Mouse (Mus musculus): Measurements from ENCODE around the gene Gpr25. TPM values are rescaled to one million over a fixed set of nuclear protein-coding genes. Genes with fewer than 3 reads are reported as not detected.

Gpr25 gene
- polyA plus RNA-seq, 1 experiment from 2014 or later = not detected

DNA sequence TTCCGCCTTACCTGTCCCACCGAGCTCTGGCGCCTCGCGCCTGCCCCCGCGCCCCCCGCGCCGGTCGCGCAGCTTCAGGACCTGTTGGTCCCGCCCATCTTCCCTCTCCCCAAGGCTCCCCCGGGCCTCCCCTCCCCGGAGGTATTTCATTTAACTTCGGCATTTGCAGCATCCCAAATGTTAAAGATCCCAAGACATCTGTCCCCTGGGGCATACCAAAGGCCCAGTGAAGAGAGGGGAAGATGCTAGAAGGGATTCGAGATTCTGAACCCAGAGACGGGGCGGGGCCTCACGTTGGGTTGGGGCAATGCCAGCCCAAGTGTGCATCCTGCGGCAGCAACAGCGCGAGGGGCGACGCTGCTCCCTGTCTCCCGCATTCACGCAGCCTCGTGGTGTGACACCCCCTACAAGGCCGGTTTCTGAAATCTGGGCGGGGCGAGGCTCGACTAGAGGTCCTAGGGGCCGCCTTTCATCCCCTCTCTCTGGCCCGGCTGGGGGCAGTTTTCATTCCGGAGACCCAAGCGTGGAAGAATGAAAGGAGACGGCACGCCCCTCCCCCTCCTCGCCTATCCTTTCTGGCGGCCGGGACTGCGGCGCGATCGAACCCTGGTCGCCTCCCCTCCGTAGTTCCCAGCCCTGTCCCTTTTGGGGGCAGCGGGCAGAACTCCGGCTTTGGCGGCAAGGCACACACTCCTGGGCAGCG, 26.6 kb downstream of the Gpr25 start, which contains the start of gene Inava:
TSS of gene Inava (minus strand) at position 373 of the 703 bp plus-strand sequence.
- peak; percentile 83 for ATAC-seq (ENCODE audit: insufficient number of reproducible peaks, insufficient read depth, low FRiP score, low TSS enrichment, low read depth)
- Histone ChIP-seq H3K4me1 (replicated peaks) (peaks cover 39% of the 10 kb centered on the region), H3K36me3 (no peaks in the 10 kb centered on the region), H3K4me2 (peak within 1 kb of the TSS; percentile 84), H3K4me3 (replicated peaks) (peak within 1 kb of the TSS; percentile 67), H3K9ac (replicated peaks) (peak within 1 kb of the TSS; percentile 75), H3K27ac (peak within 1 kb of the TSS; percentile 87), H3K9me3 (no peaks in the 10 kb centered on the region), H3K27me3 (no peaks in the 10 kb centered on the region)
- WGBS = under 1% methylated on average over 48 of the region's 51 CpGs

GRCm38 (mm10) chr1:136232986-136233790, 27.5 kb downstream of the Gpr25 start:
- under 1% methylated on average over 23 of the region's 23 CpGs for WGBS
- Histone ChIP-seq H3K4me3 (replicated peaks) (peak overlapping the region; percentile 67), H3K27ac (peak overlapping the region; percentile 87), H3K36me3 (no peaks in the 10 kb centered on the region), H3K9me3 (no peaks in the 10 kb centered on the region), H3K27me3 (no peaks in the 10 kb centered on the region), H3K4me2 (peak overlapping the region; percentile 84), H3K9ac (replicated peaks) (peak overlapping the region; percentile 75), H3K4me1 (replicated peaks) (peaks cover 48% of the 10 kb centered on the region)
- ATAC-seq (ENCODE audit: insufficient number of reproducible peaks, insufficient read depth, low FRiP score, low TSS enrichment, low read depth) = no peak

GRCm38 (mm10) chr1:136232285-136232926, 28.3 kb downstream of the Gpr25 start:
- Histone ChIP-seq H3K4me3 (replicated peaks) (peak overlapping the region; percentile 67), H3K9ac (replicated peaks) (peak overlapping the region; percentile 75), H3K27ac (peak overlapping the region; percentile 87), H3K36me3 (peaks cover 2% of the 10 kb centered on the region; the same call in 1 of the 2 replicates), H3K4me2 (peak overlapping the region; percentile 84), H3K27me3 (no peaks in the 10 kb centered on the region), H3K4me1 (replicated peaks) (peaks cover 51% of the 10 kb centered on the region), H3K9me3 (no peaks in the 10 kb centered on the region)
- WGBS = 2% methylated on average over 9 of the region's 9 CpGs
- no peak for ATAC-seq (ENCODE audit: insufficient number of reproducible peaks, insufficient read depth, low FRiP score, low TSS enrichment, low read depth)

DNA sequence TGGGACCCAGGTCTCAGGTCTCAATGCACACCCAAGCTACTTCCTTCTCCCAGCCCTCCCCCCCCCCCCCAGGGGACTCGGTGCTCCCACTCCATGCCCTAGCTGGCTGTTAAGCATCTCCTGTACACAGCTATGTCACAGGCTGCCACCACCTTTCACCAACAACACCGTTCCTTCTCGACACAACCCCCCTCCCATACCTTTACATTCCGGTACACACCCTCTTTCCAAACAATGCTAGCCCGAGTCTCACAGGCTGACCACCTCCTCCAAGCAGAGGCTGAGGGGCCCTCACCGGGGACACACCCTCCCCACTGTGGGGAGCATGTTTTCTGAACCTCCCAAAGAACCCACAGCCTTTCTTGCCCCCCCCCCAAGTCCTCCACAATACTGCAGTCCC, 29.1 kb downstream of the Gpr25 start:
- peak overlapping the region; percentile 87; the same call in 1 of the 2 replicates for H3K27ac ChIP-seq
- ATAC-seq (ENCODE audit: insufficient number of reproducible peaks, insufficient read depth, low FRiP score, low TSS enrichment, low read depth) = no peak
- peak overlapping the region; percentile 75 for H3K9ac ChIP-seq (replicated peaks)

DNA sequence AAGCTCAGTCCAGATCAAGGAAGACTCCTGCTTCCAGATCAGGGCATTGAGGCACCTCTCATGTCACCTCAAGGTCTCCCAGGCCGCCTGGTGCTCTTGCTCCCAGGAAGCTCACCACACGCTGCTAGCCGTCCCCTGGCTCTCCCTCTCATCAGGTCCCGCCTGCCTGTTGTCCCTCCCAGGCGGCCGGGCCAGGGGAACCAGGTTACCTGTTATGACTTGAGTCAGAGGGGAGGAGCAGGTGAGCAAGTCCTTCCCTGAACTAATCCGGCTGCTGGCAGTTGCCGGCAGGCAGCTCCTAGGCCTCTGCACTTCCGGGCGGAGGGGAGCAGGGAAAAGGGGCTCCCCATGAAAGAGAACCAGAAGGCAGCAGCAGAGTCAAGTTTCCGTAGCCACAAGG, 30.5 kb downstream of the Gpr25 start:
- H3K27me3 ChIP-seq = no peaks in the 10 kb centered on the region
- peak overlapping the region; percentile 45; the same call in 1 of the 2 replicates for H3K9ac ChIP-seq (replicated peaks)
- H3K36me3 ChIP-seq = peaks cover 24% of the 10 kb centered on the region
- WGBS = 16% methylated on average over 11 of the region's 11 CpGs
- H3K4me3 ChIP-seq (replicated peaks) = peak overlapping the region; percentile 67
- H3K4me1 ChIP-seq (replicated peaks) = peaks cover 51% of the 10 kb centered on the region
- peak overlapping the region; percentile 84 for H3K4me2 ChIP-seq
- no peaks in the 10 kb centered on the region for H3K9me3 ChIP-seq
- no peak for ATAC-seq (ENCODE audit: insufficient number of reproducible peaks, insufficient read depth, low FRiP score, low TSS enrichment, low read depth)
- peak overlapping the region; percentile 72 for H3K27ac ChIP-seq

More for the DNA sequence above, 29.1 kb downstream of the Gpr25 start:
- H3K36me3 ChIP-seq = peaks cover 10% of the 10 kb centered on the region
- peak overlapping the region; percentile 84 for H3K4me2 ChIP-seq
- H3K27me3 ChIP-seq = no peaks in the 10 kb centered on the region
- 5% methylated on average over 6 of the region's 6 CpGs for WGBS
- peak overlapping the region; percentile 67 for H3K4me3 ChIP-seq (replicated peaks)
- peaks cover 51% of the 10 kb centered on the region for H3K4me1 ChIP-seq (replicated peaks)
- no peaks in the 10 kb centered on the region for H3K9me3 ChIP-seq

- Histone ChIP-seq H3K27me3 (no peaks in the 10 kb centered on the region), H3K27ac (peak overlapping the region; percentile 12; the same call in 1 of the 2 replicates), H3K9ac (replicated peaks) (no peak overlapping the region), H3K9me3 (no peaks in the 10 kb centered on the region), H3K4me3 (replicated peaks) (no peak overlapping the region), H3K4me2 (peak overlapping the region; percentile 84; the same call in 1 of the 2 replicates), H3K4me1 (replicated peaks) (peaks cover 51% of the 10 kb centered on the region), H3K36me3 (peaks cover 36% of the 10 kb centered on the region)
- WGBS = 33% methylated on average over 6 of the region's 6 CpGs
- ATAC-seq (ENCODE audit: insufficient number of reproducible peaks, insufficient read depth, low FRiP score, low TSS enrichment, low read depth) = no peak
Observed at GRCm38 (mm10) chr1:136229040-136229373, 31.7 kb downstream of the Gpr25 start.

DNA sequence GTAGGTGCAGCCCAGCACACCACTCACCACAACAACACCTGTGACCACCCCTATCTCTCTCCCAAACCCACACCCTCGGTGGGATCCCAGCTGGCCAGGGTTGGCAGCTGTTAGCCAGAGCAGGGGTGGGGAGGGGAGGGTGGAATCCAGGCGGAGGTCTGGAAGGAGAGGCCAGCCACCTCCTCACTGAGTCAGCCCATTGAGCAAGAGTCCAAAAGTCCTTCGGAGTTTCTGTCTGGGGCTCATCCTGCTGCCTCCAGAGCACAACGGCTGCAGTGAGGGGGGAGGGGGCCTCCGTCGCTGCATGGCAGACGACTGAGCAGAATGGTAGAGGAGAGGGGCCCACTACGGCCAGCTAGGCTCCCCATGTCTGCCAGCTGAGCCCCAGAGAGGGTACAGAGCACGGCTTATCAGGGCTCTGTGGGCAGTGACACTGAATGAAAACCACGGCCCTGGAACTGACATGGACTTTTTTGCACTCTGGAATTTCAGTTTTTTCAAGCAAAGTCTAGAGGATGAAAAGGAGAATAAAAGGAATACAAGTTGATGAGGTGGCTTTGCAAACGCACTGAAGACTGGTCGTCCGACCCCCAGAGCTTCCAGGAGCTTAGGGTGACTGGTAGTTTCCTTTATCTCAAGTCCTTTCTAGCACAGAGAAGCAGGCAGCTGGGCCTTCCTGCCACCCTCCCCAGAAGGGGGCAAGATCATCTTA, 32.2 kb downstream of the Gpr25 start:
- ATAC-seq (ENCODE audit: insufficient number of reproducible peaks, insufficient read depth, low FRiP score, low TSS enrichment, low read depth) = no peak
- Histone ChIP-seq H3K4me2 (peak overlapping the region; percentile 84; the same call in 1 of the 2 replicates), H3K9me3 (no peaks in the 10 kb centered on the region), H3K36me3 (peaks cover 42% of the 10 kb centered on the region), H3K9ac (replicated peaks) (no peak overlapping the region), H3K27ac (peak overlapping the region; percentile 12; the same call in 1 of the 2 replicates), H3K27me3 (no peaks in the 10 kb centered on the region), H3K4me1 (replicated peaks) (peaks cover 51% of the 10 kb centered on the region), H3K4me3 (replicated peaks) (no peak overlapping the region)
- 24% methylated on average over 13 of the region's 13 CpGs for WGBS

- Histone ChIP-seq H3K4me2 (no peak overlapping the region), H3K9ac (replicated peaks) (no peak overlapping the region), H3K27ac (no peak overlapping the region), H3K36me3 (peaks cover 48% of the 10 kb centered on the region), H3K27me3 (no peaks in the 10 kb centered on the region), H3K9me3 (no peaks in the 10 kb centered on the region), H3K4me3 (replicated peaks) (no peak overlapping the region), H3K4me1 (replicated peaks) (peaks cover 50% of the 10 kb centered on the region)
- ATAC-seq (ENCODE audit: insufficient number of reproducible peaks, insufficient read depth, low FRiP score, low TSS enrichment, low read depth) = no peak
- WGBS = 82% methylated on average over 4 of the region's 4 CpGs
Observed at GRCm38 (mm10) chr1:136227870-136228269, 32.8 kb downstream of the Gpr25 start.

- Histone ChIP-seq H3K36me3 (peaks cover 60% of the 10 kb centered on the region), H3K27me3 (no peaks in the 10 kb centered on the region), H3K4me2 (no peak overlapping the region), H3K27ac (no peak overlapping the region), H3K4me1 (replicated peaks) (peaks cover 38% of the 10 kb centered on the region), H3K4me3 (replicated peaks) (no peak overlapping the region), H3K9ac (replicated peaks) (no peak overlapping the region), H3K9me3 (no peaks in the 10 kb centered on the region)
- 90% methylated on average over 8 of the region's 8 CpGs for WGBS
- ATAC-seq (ENCODE audit: insufficient number of reproducible peaks, insufficient read depth, low FRiP score, low TSS enrichment, low read depth) = no peak
Observed at GRCm38 (mm10) chr1:136226626-136227025, 34.0 kb downstream of the Gpr25 start.

DNA sequence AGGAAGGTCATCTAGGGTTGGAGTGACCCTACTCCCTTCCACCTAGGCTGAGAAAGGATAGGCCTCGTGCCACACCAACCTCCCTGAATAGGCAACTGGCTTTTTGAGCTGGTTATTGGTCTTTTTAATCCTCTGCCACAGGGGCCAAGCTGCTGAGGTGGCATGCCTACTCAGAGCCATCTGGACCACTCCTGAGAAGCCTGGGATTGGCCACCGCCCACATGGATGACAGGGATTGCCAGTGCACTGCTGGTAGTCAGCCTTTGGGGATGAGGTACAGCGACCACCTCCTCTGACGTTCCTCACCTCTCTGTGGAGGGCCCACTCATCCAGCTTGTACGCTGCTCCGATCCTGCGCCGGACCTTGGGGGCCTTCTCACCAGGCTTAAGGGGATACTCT, 34.8 kb downstream of the Gpr25 start:
- WGBS = 92% methylated on average over 8 of the region's 8 CpGs
- H3K9me3 ChIP-seq = no peaks in the 10 kb centered on the region
- no peak for ATAC-seq (ENCODE audit: insufficient number of reproducible peaks, insufficient read depth, low FRiP score, low TSS enrichment, low read depth)
- H3K9ac ChIP-seq (replicated peaks) = no peak overlapping the region
- no peak overlapping the region for H3K27ac ChIP-seq
- H3K27me3 ChIP-seq = no peaks in the 10 kb centered on the region
- H3K4me1 ChIP-seq (replicated peaks) = peaks cover 30% of the 10 kb centered on the region
- no peak overlapping the region for H3K4me2 ChIP-seq
- H3K4me3 ChIP-seq (replicated peaks) = no peak overlapping the region
- H3K36me3 ChIP-seq = peaks cover 66% of the 10 kb centered on the region
